Mouse (Mus musculus) forebrain, embryonic 16.5 days (tissue): ENCODE data around the gene Lif. TPM values are rescaled to one million over a fixed set of nuclear protein-coding genes. Genes with fewer than 3 reads are reported as not detected.

Source experiments
- ATAC-seq: fragments of 200-750 bp; cut with Nextera tagmentation; 2 replicates; pipeline ENCODE4 v1.8.0; 2017; ENCODE audit warnings: mild to moderate bottlenecking, moderate library complexity
- H3K27ac ChIP-seq: fragments of 300-500 bp; sonication (generic); 2 replicates; pipeline ENCODE4 v1.5.1; 2014; ENCODE audit warnings: low read length, control low read depth
- H3K27me3 ChIP-seq: fragments of 300-500 bp; sonication (generic); replicated peaks from 2 replicates; pipeline ENCODE4 v1.6.1; 2014; ENCODE audit warnings: low read length; ENCODE audit not compliant: control insufficient read depth, insufficient read depth
- H3K36me3 ChIP-seq: fragments of 300-500 bp; sonication (generic); 2 replicates; pipeline ENCODE4 v1.6.1; 2014; ENCODE audit not compliant: control insufficient read depth, insufficient read depth
- H3K4me1 ChIP-seq: fragments of 300-500 bp; sonication (generic); replicated peaks from 2 replicates; pipeline ENCODE4 v1.6.1; 2014; ENCODE audit warnings: low read length; ENCODE audit not compliant: control insufficient read depth, insufficient read depth
- H3K4me2 ChIP-seq: fragments of 300-500 bp; sonication (generic); 2 replicates; pipeline ENCODE4 v1.6.1; 2014; ENCODE audit warnings: mild to moderate bottlenecking, low read length, control low read depth
- H3K4me3 ChIP-seq: fragments of 300-500 bp; sonication (generic); replicated peaks from 2 replicates; pipeline ENCODE4 v1.5.1; 2014; ENCODE audit warnings: mild to moderate bottlenecking, low read length, control low read depth
- H3K9ac ChIP-seq: fragments of 300-500 bp; sonication (generic); replicated peaks from 2 replicates; pipeline ENCODE4 v1.6.1; 2014; ENCODE audit warnings: low read depth, low read length, control low read depth
- H3K9me3 ChIP-seq: fragments of 300-500 bp; sonication (generic); 2 replicates; pipeline ENCODE4 v1.6.1; 2016; ENCODE audit warnings: low read length; ENCODE audit not compliant: control insufficient read depth
- WGBS: fragments of 180-500 bp; shearing (Covaris S2); extraction: QIAGEN DNeasy Blood & Tissue Kit; methylation state at CpG from one replicate; pipeline ENCODE4 v1.1.7; 2014; 5-methylcytosine and 5-hydroxymethylcytosine counted together
- polyA plus RNA-seq: library from polyadenylated mRNA; unstranded; fragments of >200 nt; fragmentation: Nextera tagmentation; extraction: Ambion mirVana; gene quantifications from 2 replicates; pipeline ENCODE4 v1.2.1, GENCODE M21; 2015

Gene Lif
- polyA plus RNA-seq: 0.05 TPM in 1 of 2 replicates, not detected in the other

DNA sequence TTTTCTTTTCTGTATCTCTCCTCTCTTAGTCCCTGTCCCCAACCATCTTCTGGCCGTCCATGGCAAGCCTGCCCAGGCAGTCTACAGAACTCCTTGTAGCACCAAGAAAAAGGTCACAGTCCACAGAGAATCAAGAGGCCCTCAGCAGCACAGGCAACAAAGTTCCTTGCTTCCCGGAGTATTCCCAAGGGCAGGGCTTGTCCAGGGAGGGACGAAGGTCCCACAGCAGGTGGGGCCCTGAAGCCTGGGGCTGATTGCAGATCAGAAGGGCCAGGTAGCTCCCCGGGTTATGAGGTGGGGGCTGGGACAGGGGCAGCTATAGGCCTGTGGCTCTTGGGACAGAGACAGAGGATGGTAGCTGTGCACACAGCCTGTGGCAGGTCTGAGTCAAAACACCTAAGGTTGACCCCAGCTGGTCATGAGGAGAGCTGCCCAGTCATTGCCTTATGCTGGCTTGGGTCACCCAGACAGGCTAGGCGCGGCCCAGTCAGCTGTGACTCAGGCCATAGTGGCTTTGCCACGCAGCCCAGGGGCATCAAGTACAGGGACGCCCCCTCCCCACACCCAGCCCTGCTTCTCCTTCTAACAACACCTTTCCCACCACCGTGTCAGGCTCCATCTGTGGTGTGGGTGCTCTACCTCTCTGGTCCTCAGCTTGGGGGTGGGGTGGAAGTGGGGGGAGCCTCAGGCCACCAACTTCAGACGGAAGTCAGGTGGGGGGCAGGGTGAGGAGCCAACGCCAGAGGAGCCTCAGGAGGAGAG is at the start of gene Lif:
Gene Lif, plus strand, starts transcription at position 712 of the 762 bp plus-strand sequence.
- 71% methylated on average over 11 of the region's 11 CpGs for WGBS
- no peak within 1 kb of the TSS for H3K9ac ChIP-seq
- H3K27me3 ChIP-seq: no peaks in the 10 kb centered on the region
- H3K27ac ChIP-seq: no peak within 1 kb of the TSS
- no peaks in the 10 kb centered on the region for H3K36me3 ChIP-seq
- no peaks in the 10 kb centered on the region for H3K9me3 ChIP-seq
- H3K4me2 ChIP-seq: no peak within 1 kb of the TSS
- H3K4me3 ChIP-seq: no peak within 1 kb of the TSS
- H3K4me1 ChIP-seq: peaks cover 16% of the 10 kb centered on the region
- ATAC-seq: no peak

GRCm38 (mm10) chr11:4207655-4208054 is 49.7 kb upstream of the Lif start:
- ATAC-seq: no peak
- H3K27ac ChIP-seq: no peak overlapping the region
- no peaks in the 10 kb centered on the region for H3K9me3 ChIP-seq
- no peaks in the 10 kb centered on the region for H3K27me3 ChIP-seq
- no peaks in the 10 kb centered on the region for H3K4me1 ChIP-seq
- no peak overlapping the region for H3K4me3 ChIP-seq
- WGBS: 96% methylated on average over 9 of the region's 9 CpGs
- no peak overlapping the region for H3K4me2 ChIP-seq
- no peak overlapping the region for H3K9ac ChIP-seq
- peaks cover under 1% of the 10 kb centered on the region; the same call in 1 of the 2 replicates for H3K36me3 ChIP-seq

- Histone ChIP-seq H3K9ac (no peak overlapping the region), H3K27me3 (no peaks in the 10 kb centered on the region), H3K4me3 (no peak overlapping the region), H3K4me2 (no peak overlapping the region), H3K36me3 (peaks cover 4% of the 10 kb centered on the region), H3K9me3 (no peaks in the 10 kb centered on the region), H3K4me1 (no peaks in the 10 kb centered on the region), H3K27ac (no peak overlapping the region)
- WGBS: 77% methylated on average over 5 of the region's 5 CpGs
- no peak for ATAC-seq
Observed at GRCm38 (mm10) chr11:4209556-4209955, 47.8 kb upstream of the Lif start.

- Histone ChIP-seq H3K27ac (no peak overlapping the region), H3K4me1 (no peaks in the 10 kb centered on the region), H3K9me3 (no peaks in the 10 kb centered on the region), H3K4me2 (no peak overlapping the region), H3K4me3 (no peak overlapping the region), H3K36me3 (peaks cover 8% of the 10 kb centered on the region), H3K9ac (no peak overlapping the region), H3K27me3 (no peaks in the 10 kb centered on the region)
- WGBS: 91% methylated on average over 1 of the region's 1 CpGs
- no peak for ATAC-seq
Observed at GRCm38 (mm10) chr11:4210786-4211185, 46.6 kb upstream of the Lif start.

DNA sequence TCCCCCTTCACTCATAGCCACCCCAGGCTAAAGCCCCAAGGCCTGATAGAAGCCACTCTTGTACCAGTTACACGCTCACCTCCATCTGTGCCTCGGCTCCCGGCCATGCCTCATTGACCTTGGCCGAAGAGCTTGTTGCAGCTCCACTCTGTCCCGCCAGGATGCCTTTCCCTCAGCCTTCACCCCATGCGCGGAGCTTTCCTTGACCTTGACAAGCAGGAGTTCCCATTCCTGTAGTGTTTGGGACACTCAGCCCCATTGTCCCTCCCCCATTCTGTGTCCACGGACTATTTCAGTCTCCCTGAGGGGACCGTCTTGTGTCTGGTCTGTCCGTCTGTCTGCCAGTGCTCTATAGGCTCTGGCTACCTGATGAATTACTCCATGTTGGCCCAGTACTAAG is 44.2 kb upstream of the Lif start:
- peaks cover 6% of the 10 kb centered on the region for H3K9me3 ChIP-seq
- peaks cover 8% of the 10 kb centered on the region for H3K36me3 ChIP-seq
- no peak for ATAC-seq
- H3K27ac ChIP-seq: no peak overlapping the region
- H3K4me2 ChIP-seq: no peak overlapping the region
- H3K9ac ChIP-seq: no peak overlapping the region
- peaks cover 7% of the 10 kb centered on the region; the same call in 1 of the 2 replicates for H3K27me3 ChIP-seq
- H3K4me3 ChIP-seq: no peak overlapping the region
- H3K4me1 ChIP-seq: peaks cover 5% of the 10 kb centered on the region
- WGBS: 94% methylated on average over 10 of the region's 10 CpGs

DNA sequence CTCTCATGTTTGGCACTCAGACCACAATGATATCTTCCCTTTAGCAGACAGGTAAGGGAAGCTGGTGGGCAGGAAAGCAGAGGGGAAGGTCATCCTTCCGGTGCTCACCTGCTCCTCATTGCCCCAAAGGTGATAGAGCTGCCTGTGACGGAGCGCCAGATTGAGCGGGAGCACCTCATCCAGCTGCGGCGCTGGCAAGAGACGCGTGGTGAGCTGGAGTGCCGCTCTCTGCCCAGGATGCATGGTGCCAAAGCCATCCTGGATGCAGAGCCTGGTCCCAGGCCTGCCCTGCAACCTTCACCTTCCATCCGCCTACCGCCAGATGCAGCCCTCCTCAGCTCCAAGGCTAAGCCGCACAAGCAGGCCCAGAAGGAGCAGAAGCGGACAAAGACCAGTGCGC is 42.8 kb upstream of the Lif start:
- Histone ChIP-seq H3K4me3 (no peak overlapping the region), H3K27ac (no peak overlapping the region), H3K4me1 (peaks cover 8% of the 10 kb centered on the region), H3K27me3 (peaks cover 10% of the 10 kb centered on the region), H3K36me3 (peaks cover 8% of the 10 kb centered on the region), H3K9ac (no peak overlapping the region), H3K9me3 (peaks cover 6% of the 10 kb centered on the region), H3K4me2 (no peak overlapping the region)
- no peak for ATAC-seq
- 93% methylated on average over 14 of the region's 14 CpGs for WGBS

DNA sequence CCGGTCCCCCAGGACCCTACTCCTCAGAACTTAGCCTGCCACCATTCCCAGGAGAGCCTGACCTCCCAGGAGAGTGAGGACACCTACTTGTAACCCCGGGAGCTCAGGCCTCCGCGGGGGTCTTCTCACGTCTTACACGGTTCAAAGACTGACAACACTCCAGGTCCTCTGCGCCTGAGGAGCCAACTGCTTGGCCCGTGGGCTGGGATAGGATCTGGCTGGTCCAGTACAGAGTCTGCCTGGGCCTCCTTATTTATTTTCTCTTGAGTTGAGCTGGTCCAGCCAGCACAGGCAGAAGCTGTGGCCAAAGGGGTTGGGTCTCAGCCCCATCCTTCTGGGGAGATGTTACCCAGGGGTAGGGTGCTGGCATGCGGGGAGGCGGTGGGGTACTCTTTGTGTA is 42.3 kb upstream of the Lif start:
- H3K36me3 ChIP-seq: peaks cover 8% of the 10 kb centered on the region
- H3K27me3 ChIP-seq: peaks cover 10% of the 10 kb centered on the region
- no peak overlapping the region for H3K27ac ChIP-seq
- 91% methylated on average over 10 of the region's 10 CpGs for WGBS
- no peak overlapping the region for H3K4me3 ChIP-seq
- no peak overlapping the region for H3K4me2 ChIP-seq
- ATAC-seq: no peak
- peaks cover 8% of the 10 kb centered on the region for H3K4me1 ChIP-seq
- H3K9me3 ChIP-seq: peaks cover 6% of the 10 kb centered on the region
- H3K9ac ChIP-seq: no peak overlapping the region

DNA sequence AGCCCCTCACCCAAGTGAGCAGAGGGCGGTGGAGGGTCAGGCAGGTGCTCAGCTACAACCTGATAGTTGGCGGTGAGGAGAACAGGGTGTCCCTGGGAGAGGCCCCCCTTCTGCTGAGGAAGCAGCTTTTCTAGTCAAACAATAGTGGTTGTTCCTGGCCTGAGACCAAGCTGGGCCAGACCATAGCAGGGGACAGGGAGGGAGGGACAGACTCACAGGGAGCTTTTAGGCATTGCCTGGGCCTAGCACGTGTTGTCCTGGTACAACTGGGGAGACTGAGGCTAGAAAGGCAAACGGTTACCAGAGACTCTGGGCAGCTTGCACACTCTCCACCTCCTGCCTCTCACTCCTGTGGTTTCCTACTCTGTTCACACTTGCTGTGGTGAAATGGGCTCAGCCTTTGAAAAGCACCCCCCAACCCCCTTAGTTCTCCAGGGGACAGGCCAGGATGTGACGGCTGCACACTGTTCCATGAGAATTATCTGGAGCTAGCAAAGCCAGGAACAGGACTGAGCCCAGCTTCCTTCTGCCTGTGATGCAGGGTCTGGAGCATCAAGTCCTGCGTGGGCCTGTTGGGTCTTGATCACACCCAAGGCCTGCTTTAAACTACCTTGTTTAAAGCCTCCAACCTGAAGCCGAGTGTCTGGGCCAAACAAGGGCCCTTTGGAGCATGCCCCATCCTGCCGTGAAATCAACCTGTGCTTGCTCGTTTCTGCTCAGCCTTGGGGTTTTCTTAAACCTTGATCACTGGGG is 40.9 kb upstream of the Lif start:
- 73% methylated on average over 9 of the region's 9 CpGs for WGBS
- no peak overlapping the region for H3K4me3 ChIP-seq
- no peak for ATAC-seq

DNA sequence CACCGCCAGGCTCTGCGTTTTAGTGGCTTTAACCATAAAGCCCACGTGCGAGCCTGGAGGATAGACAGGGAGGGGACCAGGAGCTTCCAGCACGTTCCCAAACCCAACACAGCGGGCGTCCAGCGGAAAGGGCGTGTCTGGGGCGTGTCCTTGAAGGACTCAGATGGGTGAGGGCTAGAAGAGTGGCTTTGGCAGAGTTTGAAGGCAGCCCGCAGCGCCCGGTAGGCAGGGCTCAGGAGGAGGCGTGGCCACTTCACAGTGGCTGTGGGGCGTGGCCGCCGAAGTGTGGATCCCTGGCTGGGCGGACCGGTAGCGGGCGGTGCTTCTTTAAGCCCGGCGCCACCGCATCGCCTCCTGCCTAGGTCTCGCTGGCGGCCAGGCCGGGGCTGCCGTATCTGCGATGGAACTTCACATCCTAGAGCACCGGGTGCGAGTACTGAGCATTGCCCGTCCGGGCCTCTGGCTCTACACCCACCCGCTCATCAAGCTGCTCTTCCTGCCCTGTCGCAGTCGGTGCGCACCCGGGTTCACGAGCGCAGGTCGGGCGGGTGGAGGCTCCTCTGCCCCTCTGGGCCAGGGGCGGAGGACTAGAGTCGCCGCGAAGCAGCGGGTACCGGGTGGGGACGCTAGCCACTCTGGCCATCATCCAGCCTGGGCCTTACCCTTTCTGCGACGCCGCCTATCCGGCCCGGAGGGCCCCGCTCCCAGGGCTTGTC is 39.3 kb upstream of the Lif start, which contains the start of gene Castor1:
Gene Castor1, plus strand, starts transcription at position 312 of the 716 bp plus-strand sequence.
- peaks cover 4% of the 10 kb centered on the region for H3K36me3 ChIP-seq
- peak within 1 kb of the TSS; percentile 46 for H3K4me3 ChIP-seq
- H3K9me3 ChIP-seq: peaks cover 6% of the 10 kb centered on the region
- 2% methylated on average over 56 of the region's 56 CpGs for WGBS
- ATAC-seq: peak; percentile 70
- peak within 1 kb of the TSS; percentile 79 for H3K4me2 ChIP-seq
- H3K27me3 ChIP-seq: peaks cover 14% of the 10 kb centered on the region
- H3K9ac ChIP-seq: peak within 1 kb of the TSS; percentile 57
- H3K27ac ChIP-seq: no peak within 1 kb of the TSS
- peaks cover 8% of the 10 kb centered on the region for H3K4me1 ChIP-seq

More for the DNA sequence above, 40.9 kb upstream of the Lif start:
- Histone ChIP-seq H3K36me3 (peaks cover 8% of the 10 kb centered on the region), H3K27me3 (peaks cover 14% of the 10 kb centered on the region), H3K4me1 (peaks cover 8% of the 10 kb centered on the region), H3K27ac (no peak overlapping the region), H3K9ac (no peak overlapping the region), H3K9me3 (peaks cover 6% of the 10 kb centered on the region), H3K4me2 (no peak overlapping the region)
